Mouse (Mus musculus) gastrocnemius, postnatal 14 days (tissue): Measurements from ENCODE around the gene Dio1. TPM values are rescaled to one million over a fixed set of nuclear protein-coding genes. Genes with fewer than 3 reads are reported as not detected.

ENCODE experiments used
- DNase-seq: peaks from one replicate; pipeline ENCODE4 v3.0.0; 2021; ENCODE audit warnings: mixed read lengths
- intact Hi-C: fragments of 180-260 bp; cut with DNase I; formaldehyde crosslinking; loops from one replicate; pipeline ENCODE4 v1.15.1; 2025; ENCODE audit warnings: low total_unique reads
- long read RNA-seq, 2 experiments: library from polyadenylated mRNA; stranded (forward); transcript quantifications; one replicate each; pipeline ENCODE4 v2.0.0; 2021
- total RNA-seq, 2 experiments: library from RNA; stranded (reverse); gene quantifications; 2 replicates each; pipeline ENCODE4 v1.2.3; 2021

The Dio1 gene
- total RNA-seq = not detected
- long read RNA-seq, experiment 1 = 0 reads
- long read RNA-seq, experiment 2 = 0 reads

DNA sequence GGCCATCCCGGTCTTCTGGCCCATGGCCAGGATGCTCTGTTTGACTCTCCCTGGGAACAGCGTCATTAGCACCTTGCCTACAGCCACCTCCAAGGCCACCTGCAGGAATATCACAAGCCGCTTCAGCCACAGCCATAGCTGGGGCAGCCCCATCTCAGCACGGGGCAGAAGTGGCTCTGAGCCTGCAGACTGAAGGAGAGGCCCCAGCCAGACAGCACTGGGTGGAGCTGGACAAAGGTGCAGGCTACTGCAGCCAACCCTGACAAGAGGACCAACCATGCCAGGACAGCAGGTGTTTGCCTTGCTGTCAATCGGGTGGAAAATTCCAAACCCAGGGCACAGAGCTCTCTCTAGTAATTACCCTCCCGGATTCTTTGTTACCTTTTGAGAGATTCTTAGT, at the start of gene Dio1:
Gene Dio1 (minus strand): TSS at position 204 of the 400 bp plus-strand sequence.
- DNase-seq = no peak
- intact Hi-C loops = no loop called here

- intact Hi-C loops = loop anchor here (10.0 kb wide), 1 partner anchor 170 kb away; no protein-coding TSS in a partner anchor
- no peak for DNase-seq
These were observed 47.6 kb upstream of the Dio1 start for GRCm38 (mm10) chr4:107354543-107354942.

DNA sequence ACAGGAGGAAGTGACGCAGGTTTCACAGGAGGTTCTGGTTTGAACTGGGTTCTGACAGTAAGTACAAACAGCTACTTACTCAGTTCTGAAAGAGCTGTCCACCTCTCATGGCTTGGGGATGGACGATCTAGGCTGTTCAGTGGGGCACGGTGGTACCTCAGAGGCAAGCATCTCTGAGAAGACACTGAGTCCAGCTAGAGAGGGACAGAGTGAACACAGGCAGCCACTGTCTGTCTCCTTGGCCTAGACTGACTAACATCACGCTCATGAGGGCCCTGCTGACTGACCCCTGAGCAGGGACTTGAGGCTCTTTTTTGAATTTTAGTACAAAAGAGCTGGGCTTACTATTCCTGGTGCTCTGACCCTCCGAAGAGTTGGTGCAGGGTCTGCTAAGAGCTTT, 47.2 kb upstream of the Dio1 start:
- intact Hi-C loops = loop anchor here (10.0 kb wide), 1 partner anchor 169 kb away; no protein-coding TSS in a partner anchor
- no peak for DNase-seq

DNA sequence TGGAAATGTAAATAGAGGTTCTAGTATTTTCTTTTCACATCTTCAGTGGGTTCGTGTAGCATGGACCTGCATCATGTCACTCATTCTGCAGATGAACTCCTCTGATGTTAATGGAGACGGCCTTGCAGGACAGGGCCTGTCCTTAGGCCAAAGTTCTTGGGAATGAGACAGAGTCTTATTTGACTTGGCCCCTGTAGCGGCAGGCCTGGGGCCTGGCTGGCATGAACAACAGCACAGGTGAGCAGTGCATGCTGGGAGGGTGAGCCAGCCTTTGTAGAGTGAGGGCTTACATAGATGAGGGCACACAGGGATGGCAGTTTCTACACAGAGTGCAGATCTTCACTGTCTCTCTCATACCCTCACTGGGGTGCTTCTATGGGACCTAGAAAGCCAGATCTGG, 46.6 kb upstream of the Dio1 start:
- intact Hi-C loops = loop anchor here (10.0 kb wide), 1 partner anchor 169 kb away; no protein-coding TSS in a partner anchor
- no peak for DNase-seq

DNA sequence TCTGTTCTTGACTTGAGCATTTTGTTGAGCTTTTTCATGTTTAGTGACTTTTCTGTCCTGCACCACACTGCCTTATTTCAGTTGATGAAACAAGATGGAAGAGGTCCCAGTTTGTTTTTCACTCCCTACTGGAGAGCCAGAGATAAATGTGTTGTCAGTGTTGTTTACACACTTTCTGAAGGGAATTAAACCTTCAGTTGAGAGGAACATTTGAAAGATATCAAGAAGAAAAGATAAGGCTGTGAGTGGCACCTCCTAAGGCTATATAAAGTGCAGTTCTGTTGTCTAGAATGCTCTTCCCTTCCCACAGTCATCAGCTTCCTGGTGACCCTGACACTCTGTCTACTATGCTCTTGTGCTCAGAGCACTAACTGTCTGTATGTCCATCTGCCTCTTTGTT, 44.4 kb upstream of the Dio1 start:
- no peak for DNase-seq
- intact Hi-C loops = loop anchor here (10.0 kb wide), 1 partner anchor 167 kb away; no protein-coding TSS in a partner anchor

DNA sequence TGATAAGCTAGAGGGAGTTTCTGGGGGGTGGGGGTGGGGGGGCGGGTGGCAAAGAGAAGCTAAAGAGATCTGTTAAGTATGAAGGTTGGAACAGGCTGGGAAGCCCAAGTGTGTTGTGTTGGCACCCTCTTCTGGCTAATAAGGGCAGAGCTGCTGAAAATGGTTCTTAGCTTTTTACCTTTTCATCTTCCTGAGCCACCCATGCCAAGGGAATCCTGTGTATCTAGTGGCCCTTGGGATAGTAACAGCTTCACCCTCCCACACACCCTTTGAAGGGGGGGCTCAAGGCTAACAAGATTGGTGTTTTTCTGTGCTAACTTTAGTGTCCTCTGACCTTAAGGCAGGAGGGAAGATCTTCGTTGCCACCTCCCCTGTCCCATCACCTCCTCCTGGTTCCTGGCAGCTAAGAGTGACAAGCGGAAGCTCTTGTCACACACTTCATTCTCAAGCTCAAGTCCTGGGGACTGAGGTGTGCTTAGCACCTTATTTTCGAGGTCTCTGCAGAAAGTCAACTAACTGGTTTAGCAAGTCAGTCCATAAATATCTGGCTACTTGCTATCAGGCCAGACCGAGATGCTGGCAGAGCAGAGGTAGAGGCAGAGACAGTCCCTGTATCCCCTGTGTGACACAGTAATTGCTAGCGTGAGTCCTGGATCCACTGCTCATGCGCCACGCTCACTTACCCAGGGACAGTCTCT, 42.5 kb upstream of the Dio1 start:
- no peak for DNase-seq
- intact Hi-C loops = loop anchor here (2.0 to 10.0 kb wide), 2 partner anchors 99 to 165 kb away; no protein-coding TSS in a partner anchor

GRCm38 (mm10) chr4:107348529-107349310, 41.8 kb upstream of the Dio1 start:
- intact Hi-C loops = loop anchor here (2.0 kb wide), 1 partner anchor 98 kb away; no protein-coding TSS in a partner anchor
- no peak for DNase-seq

DNA sequence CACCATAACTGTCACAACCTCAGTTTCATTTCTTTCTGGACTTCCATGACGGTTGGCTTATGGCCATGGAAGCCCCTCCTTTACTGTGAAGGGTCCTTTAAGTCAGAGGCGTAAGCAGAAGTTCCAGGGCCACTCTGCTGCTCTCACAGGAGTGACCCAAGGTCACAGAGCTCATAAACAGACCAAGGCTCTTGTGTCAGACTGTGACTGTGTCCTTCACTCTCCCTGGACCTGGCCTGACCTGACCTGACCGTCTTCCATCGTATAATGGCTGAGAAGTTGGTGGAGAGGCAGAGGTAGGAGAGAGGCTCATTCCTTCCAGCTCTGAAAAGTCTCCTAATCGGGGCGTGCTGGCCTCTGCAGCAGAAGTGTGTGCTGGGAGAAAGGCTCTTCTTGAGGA, 40.3 kb upstream of the Dio1 start:
- intact Hi-C loops = no loop called here
- DNase-seq = no peak

GRCm38 (mm10) chr4:107344612-107345011, 37.6 kb upstream of the Dio1 start:
- no peak for DNase-seq
- intact Hi-C loops = no loop called here

DNA sequence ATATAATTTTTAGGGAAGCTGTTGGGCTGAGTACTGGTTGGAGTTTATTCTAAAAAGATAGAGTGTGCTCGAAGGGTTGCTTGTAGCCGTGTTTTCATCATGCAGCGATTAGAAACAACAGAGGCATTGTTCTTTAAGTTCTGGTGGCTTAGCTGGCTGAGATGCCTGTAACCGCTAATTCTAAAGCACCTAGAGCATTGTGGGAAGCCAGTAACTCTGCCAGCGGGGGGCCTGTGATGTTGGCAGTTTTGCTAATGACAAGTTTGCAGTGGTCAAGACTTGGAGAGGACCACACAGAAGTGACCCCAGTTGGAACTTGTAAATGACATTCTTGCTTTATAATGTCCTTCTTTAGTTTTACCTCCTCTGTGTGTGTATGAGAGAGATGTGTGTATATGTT, 34.4 kb upstream of the Dio1 start:
- DNase-seq = no peak
- intact Hi-C loops = no loop called here

DNA sequence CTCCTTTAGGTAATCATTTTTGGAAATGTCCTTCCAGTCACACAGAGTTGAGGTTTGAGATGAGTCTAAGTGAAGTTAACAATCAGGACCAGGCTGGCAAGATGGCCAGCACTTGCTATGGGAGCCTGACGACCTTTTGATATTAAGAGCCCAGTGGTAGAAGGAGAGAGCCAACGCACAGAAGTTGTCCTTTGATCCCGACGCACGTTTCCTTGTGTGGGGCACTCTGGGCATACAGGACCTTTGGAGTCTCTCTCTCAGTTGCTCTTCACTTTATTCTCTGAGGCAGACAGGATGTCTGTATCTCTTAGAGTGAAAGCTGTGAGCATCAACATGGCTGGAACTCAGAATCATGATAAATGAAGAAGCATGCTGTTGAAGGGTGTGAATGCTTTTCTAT, 30.5 kb upstream of the Dio1 start:
- intact Hi-C loops = no loop called here
- DNase-seq = no peak

GRCm38 (mm10) chr4:107336356-107336755, 29.4 kb upstream of the Dio1 start:
- DNase-seq = no peak
- intact Hi-C loops = no loop called here

DNA sequence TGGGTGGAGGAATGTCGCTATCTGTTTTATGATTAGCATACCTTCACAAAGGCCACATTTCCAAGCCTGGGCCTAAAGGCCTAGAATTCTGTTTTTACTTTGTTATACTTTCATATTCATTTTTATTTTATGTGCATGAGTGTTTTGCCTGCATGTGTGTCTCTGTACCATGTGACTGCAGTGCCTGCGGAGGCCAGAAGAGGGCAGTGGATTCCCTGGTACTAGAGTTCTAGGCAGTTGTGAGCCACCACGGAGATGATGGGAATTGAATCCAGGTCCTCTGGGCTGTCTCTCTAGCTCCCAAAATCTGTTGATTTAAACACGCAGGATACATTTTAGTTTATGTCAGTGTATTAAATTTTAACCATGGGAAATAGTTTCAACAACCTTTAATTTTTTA, 26.5 kb upstream of the Dio1 start:
- intact Hi-C loops = no loop called here
- DNase-seq = no peak

GRCm38 (mm10) chr4:107328530-107328929, 21.6 kb upstream of the Dio1 start:
- intact Hi-C loops = no loop called here
- no peak for DNase-seq

GRCm38 (mm10) chr4:107323113-107323512, 16.1 kb upstream of the Dio1 start:
- DNase-seq = no peak
- intact Hi-C loops = no loop called here

GRCm38 (mm10) chr4:107321041-107321440, 14.1 kb upstream of the Dio1 start:
- intact Hi-C loops = no loop called here

GRCm38 (mm10) chr4:107318646-107319045, 11.7 kb upstream of the Dio1 start:
- intact Hi-C loops = no loop called here

More at GRCm38 (mm10) chr4:107321041-107321440, 14.1 kb upstream of the Dio1 start:
- DNase-seq = no peak

DNA sequence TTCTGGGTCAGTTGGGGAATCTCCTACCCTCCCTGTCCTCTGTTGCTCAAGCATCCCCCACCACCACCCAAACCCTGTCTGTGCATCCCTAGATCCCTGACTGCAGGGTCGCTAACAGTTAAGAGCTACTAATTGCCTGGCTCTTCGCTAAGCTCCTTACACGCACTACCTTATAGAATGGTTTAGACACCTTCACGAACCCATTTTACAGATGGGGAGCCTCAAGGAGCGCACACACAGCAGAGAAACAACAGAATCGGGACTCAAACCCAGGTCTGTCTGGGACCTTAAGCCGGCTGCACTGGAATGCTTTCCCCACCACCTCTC, 7.5 kb upstream of the Dio1 start:
- intact Hi-C loops = no loop called here
- no peak for DNase-seq

More at GRCm38 (mm10) chr4:107318646-107319045, 11.7 kb upstream of the Dio1 start:
- DNase-seq = no peak

GRCm38 (mm10) chr4:107313690-107314478, 6.9 kb upstream of the Dio1 start, which contains the start of gene Yipf1:
Yipf1 (plus strand) TSS chr4:107314363.
- intact Hi-C loops = no loop called here
- peak; percentile 91 for DNase-seq

- intact Hi-C loops = no loop called here
These were observed 3.4 kb downstream of the Dio1 start for GRCm38 (mm10) chr4:107303531-107303930.

More at GRCm38 (mm10) chr4:107303531-107303930, 3.4 kb downstream of the Dio1 start:
- DNase-seq = no peak
